Mouse (Mus musculus) gastrocnemius, postnatal 14 days (tissue): ENCODE results near the gene Cdk15. TPM values are rescaled to one million over a fixed set of nuclear protein-coding genes. Genes with fewer than 3 reads are reported as not detected.

Experiments
- DNase-seq: peaks from one replicate; pipeline ENCODE4 v3.0.0; 2021; ENCODE audit warnings: mixed read lengths
- intact Hi-C: fragments of 180-260 bp; cut with DNase I; formaldehyde crosslinking; loops from one replicate; pipeline ENCODE4 v1.15.1; 2025; ENCODE audit warnings: low total_unique reads
- long read RNA-seq, 2 experiments: library from polyadenylated mRNA; stranded (forward); transcript quantifications; one replicate each; pipeline ENCODE4 v2.0.0; 2021
- total RNA-seq, 2 experiments: library from RNA; stranded (reverse); gene quantifications; 2 replicates each; pipeline ENCODE4 v1.2.3; 2021

The Cdk15 gene
- total RNA-seq = under 1 TPM in 1 of 2 experiments, not detected in 1; 0.18 TPM
- long read RNA-seq, experiment 1 = 0 reads
- long read RNA-seq, experiment 2 = 0 reads

DNA sequence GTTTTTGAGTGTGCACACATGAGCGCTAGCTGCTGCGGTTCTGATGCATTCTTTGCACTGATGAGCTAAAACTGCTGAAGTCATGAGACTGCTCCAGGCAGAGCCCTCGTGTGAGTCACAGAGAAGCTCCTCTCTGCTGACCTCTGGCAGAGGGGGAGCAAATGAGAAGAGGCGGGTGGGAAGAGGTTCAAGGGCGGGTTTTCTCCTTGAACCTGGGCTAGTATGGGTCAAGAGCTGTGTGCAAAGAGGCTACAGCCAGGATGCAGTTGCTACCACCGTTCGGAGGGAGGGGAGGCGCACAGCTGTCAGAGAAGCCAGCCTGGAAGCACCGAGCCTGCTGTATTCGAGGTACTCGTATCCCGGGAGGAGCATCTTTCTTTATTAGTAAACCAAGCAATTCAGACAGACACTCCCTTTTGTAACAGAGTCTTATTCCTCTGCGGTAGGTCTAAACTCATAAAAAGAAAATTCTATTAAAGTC is at the start of gene Cdk15:
TSS of gene Cdk15 (plus strand) at position 156 of the 481 bp plus-strand sequence.
- DNase-seq = peak; percentile 14
- intact Hi-C loops = no loop called here

DNA sequence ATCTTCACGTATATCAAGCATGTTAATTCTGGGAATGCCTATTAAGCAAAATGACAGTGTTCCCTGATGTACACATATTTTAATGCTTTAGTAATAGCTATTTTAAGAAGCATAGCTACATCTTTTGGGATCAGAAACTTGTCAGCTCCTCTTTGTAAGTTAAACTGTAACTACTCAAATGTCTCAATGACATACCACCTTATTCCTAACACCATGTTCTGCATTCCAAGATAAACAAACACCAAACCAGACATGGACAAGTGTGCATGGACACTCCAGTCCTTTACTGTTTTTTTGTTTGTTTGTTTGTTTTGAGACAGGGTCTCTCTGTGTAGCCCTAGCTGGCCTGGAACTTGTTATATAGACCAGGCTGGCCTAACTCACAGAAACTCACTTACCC is 48.4 kb upstream of the Cdk15 start:
- no peak for DNase-seq

GRCm38 (mm10) chr1:59211651-59212050 is 45.1 kb upstream of the Cdk15 start:
- DNase-seq = no peak
- intact Hi-C loops = no loop called here

More for the DNA sequence above, 48.4 kb upstream of the Cdk15 start:
- intact Hi-C loops = no loop called here

DNA sequence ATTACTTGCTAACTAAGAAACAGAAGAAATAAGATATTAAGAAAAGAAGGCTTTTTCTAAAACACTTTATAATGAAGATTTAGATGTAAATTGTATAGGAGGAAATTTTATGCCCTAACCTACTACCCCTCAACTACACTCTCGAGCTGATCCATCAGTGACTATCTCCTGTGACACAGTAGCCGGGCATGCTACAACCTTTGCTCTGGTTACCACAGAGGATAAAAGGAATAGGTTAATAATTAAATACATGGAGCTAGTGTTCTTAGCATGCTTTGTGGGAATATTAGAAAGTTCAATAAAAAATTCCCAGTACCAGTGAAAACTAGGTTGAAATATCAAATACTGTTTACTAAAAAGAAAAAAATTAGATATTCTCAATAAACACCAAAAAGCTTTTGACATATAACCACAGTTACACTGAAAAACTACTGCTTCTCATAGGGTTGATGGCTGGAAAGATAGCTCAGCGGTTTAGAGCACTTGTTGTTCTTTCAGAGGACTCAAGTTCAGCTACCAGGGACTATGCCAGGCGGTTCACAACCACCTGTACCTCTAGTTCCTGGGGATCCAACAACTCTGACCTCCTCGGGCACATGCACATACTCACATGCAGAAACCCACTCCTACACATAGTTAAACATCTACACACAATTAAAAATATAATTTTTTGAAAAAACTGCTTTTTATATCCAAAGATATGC is 44.5 kb upstream of the Cdk15 start:
- no peak for DNase-seq
- intact Hi-C loops = no loop called here

DNA sequence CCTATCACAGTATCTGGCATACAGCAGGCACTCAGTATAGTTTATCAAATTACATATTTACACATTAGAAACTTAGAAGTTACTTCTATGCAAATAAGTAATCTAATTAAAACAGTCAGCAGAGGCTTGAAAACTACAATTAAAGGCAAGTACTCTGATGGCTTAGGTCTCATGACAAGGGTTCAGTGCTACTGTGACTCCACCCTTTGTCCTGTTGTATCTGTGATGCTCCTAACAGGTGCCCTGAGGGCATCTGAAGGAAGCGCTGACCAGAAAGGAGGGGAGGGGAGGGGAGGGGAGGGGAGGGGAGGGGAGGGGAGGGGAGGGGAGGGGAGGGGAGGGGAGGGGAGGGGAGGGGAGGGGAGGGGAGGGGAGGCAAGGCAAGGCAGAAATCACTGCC is 43.8 kb upstream of the Cdk15 start:
- no peak for DNase-seq
- intact Hi-C loops = no loop called here

DNA sequence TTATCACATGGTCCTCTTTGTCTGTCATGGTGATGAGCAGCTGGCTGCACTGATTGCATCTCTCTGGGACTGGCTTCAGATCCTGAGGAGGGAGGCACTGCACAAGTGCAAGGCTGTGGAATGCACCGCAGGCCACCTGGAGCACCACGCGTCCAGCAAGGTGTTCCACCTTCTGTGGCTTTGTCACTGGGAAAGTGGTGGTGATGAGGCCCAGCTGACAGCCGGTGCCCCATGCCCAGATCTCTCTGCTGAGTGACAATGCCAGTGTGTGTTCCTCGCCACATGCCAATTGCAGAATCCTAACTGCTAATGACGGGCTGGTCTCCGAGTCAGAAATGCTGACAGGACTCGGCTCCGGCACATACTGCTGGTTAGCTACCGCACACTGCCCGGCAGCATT is 41.3 kb upstream of the Cdk15 start:
- intact Hi-C loops = no loop called here

DNA sequence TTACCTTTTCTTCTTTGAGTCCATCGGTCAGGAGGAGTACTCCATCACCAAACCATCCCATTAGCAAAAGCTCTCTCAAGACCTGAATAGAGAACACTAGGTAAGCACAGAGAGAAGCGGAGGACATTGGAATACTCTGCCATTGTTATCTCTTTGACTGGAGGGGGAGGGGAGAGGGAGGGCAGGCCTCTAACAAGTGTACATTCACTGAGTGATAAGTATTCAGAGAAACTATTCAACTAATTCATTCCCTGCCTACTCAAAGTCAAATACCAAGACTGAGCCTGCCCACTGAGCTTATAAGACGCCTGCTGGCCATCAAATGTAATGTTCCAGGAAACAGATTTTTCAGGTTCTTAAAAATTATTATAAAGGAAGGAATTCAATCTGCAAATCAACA is 36.3 kb upstream of the Cdk15 start:
- no peak for DNase-seq
- intact Hi-C loops = no loop called here

More for the DNA sequence above, 41.3 kb upstream of the Cdk15 start:
- DNase-seq = no peak

DNA sequence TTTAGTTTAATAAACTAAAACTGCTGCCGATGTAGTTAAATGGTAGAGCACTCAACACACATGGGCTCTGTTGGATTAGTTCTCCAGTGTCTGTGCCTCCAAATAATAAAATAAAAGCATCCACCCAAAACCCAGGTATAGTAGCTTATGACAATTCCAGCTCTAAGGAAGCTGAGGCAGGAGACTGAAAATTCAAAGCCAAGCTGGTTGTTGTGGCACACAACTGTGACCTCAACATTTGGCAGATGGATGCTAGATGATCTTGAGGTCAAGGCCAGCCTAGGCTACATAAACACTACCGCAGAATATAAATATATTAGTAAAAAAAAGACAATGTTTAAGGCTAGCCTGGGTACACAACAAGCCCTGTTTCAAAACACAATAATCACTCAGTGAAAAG is 35.1 kb upstream of the Cdk15 start:
- intact Hi-C loops = no loop called here
- no peak for DNase-seq

GRCm38 (mm10) chr1:59222101-59222825 is 34.4 kb upstream of the Cdk15 start:
- no peak for DNase-seq
- intact Hi-C loops = no loop called here

DNA sequence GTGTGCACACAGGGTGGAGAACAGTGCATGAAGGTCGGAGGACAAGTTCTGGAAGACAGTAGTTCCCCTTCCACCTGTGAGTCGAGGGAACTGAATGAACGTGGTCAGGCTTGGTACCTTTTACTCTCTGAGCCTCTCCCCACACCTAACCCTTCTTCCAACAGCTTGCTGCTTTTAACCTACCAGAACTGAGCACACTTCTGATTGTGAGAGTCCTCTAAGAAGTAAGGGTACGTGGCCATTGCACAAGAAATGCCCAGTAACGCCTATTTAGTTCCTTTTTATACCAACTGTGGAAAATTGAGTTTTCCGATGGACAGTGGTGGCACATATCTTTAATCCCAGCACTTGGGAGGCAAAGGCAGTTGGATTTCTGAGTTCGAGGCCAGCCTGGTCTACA is 28.2 kb upstream of the Cdk15 start:
- intact Hi-C loops = no loop called here
- DNase-seq = no peak

- no peak for DNase-seq
- intact Hi-C loops = no loop called here
Measured at GRCm38 (mm10) chr1:59229187-59229586, 27.5 kb upstream of the Cdk15 start.

DNA sequence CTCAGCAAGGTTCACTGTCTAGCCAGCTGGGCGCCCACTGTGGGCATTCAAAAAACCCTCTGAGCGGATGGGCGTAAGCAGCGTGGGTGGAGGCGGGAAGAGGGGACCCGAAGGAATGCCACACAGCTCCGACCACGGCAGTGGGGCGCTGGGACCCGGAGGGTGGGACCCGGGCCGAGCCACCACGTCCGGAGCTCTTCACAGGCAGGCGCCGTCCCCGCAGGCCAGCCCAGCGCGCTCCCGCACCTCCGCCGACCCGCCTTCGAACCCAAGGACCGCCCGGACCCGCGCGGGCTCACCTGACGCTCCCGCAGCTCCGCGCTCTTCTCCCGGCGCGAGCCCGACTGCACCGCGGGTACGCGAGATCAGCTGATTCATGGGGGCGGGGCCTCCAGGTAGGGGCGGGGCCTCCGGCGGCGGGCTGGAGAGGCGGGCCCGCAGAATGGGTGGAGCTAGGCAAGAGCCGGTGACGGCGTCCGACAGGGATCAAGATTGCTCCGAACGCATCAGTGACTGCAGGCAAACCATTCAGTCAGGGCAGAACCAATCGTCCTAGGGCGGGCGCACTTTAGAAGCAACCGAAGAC is 19.8 kb upstream of the Cdk15 start, which contains the start of gene Als2:
TSS of gene Als2 (minus strand) at position 376 of the 586 bp plus-strand sequence.
- DNase-seq = peak; percentile 98
- intact Hi-C loops = loop anchor here (5.0 to 10.0 kb wide), 2 partner anchors 92 to 465 kb away; no protein-coding TSS in a partner anchor

- DNase-seq = peak; percentile 59
- intact Hi-C loops = loop anchor here (5.0 to 10.0 kb wide), 2 partner anchors 93 to 465 kb away; no protein-coding TSS in a partner anchor
Measured at GRCm38 (mm10) chr1:59237614-59238211, 19.0 kb upstream of the Cdk15 start.

DNA sequence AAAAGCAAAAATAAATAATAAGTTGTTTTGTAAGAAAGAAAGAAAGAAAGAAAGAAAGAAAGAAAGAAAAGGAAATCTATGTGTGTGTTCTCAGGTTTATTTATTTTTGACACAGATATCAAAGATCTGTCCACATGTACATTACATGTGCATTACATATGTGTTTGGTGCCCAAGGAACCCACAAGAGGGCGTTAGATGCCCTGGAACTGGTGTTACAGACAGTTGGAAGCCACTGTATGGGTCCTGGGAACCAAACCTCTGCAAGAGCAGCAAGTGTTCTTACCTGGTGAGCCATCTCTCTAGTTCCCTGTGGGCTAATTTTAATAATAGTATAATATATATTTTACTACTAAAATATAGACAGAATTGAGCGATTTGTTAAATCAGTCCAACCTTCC is 12.9 kb upstream of the Cdk15 start:
- intact Hi-C loops = no loop called here
- DNase-seq = no peak

DNA sequence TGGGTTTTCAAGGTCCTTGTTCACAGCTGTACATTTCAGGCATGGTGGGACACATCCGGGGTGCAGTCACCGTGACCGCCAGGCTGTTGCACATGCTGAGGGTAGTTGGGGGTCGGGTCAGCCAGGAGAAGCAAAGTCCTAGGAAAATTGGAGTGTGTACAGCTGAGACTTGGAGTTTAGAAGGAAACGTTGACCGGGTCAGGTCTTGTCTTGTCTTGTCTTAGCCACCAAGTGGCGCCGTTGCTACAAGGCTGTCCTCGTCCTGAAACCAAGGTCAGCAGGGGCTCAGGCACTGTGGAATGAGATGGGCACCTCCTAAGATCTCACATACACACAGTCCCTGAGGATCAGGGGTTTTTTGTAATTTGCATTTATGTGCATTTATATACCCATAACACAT is 9.1 kb upstream of the Cdk15 start:
- DNase-seq = peak; percentile 63
- intact Hi-C loops = loop anchor here (5.0 kb wide), 1 partner anchor 375 kb away; no protein-coding TSS in a partner anchor

DNA sequence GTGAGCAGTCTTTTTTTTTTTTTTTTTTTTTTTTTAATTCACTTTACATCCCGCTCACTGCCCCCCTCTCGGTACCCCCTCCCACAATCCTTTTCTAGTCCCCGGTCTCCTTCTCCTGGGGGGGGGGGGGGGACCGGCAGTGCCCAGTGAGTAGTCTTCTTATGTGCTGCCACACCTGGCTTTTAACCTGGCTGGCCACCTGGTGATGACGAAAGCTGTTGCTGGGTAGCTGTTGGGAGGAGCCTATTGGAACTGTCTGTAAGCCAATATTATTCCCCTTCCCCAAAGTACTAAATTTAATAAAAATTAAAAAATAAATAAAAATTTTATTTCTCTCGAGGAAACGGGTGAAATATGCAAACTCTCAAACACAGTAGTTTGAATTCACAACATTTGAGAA is 3.9 kb upstream of the Cdk15 start:
- DNase-seq = no peak
- intact Hi-C loops = no loop called here

DNA sequence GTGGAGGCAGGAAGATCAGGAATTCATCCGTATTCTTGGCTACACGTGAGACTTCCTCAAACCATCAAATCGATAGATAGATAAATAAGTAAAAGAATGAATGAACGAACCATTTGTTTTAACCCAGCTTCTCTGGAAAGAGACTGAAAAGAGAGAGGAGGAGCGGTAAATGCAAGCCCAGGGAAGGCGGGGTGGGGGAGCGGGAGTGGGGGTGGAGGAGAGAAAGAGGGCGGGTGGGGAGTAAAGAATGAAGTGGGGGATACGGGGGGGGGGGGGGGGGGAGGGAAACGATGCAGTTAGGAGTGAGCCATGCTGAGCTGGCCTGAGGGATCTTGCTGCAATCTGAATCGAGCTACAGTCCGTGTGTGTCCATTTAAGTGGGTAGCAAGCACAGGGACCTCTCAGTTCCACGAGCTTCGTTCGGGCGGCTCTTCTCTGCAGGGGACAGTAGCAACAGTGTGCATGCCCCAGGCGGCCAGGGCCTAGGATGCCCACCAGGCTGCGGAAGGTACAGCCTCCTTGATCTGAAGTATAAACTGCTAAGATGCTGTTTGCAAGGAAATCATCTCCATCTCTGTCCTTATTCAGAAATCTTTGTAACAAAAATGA is 3.3 kb upstream of the Cdk15 start:
- no peak for DNase-seq

GRCm38 (mm10) chr1:59257736-59258135 is 1.0 kb downstream of the Cdk15 start:
- no peak for DNase-seq
- intact Hi-C loops = no loop called here

More for the DNA sequence above, 3.3 kb upstream of the Cdk15 start:
- intact Hi-C loops = no loop called here

DNA sequence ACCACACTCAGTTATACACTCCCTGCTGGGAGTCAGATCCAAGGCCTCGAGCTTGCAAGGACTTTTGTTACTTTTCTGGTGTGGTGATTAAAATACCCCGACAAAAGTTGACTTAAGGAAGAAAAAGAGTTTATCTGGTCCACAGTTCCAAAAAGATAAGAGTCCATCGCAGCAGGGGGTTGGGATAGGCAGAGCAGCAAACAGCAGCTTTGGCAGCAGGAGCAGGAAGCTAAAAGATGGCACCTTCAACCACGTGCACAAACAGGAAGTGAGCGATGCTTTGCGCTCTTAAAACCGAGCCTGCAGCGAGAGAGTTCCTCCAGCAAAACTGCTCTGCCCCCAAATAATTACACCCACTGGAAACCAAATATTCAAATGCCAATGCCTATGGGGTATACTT is 12.2 kb downstream of the Cdk15 start:
- intact Hi-C loops = no loop called here
- DNase-seq = no peak
